19 mouse cellular contexts compared by ENCODE assay signal in the genomic region with DNA sequence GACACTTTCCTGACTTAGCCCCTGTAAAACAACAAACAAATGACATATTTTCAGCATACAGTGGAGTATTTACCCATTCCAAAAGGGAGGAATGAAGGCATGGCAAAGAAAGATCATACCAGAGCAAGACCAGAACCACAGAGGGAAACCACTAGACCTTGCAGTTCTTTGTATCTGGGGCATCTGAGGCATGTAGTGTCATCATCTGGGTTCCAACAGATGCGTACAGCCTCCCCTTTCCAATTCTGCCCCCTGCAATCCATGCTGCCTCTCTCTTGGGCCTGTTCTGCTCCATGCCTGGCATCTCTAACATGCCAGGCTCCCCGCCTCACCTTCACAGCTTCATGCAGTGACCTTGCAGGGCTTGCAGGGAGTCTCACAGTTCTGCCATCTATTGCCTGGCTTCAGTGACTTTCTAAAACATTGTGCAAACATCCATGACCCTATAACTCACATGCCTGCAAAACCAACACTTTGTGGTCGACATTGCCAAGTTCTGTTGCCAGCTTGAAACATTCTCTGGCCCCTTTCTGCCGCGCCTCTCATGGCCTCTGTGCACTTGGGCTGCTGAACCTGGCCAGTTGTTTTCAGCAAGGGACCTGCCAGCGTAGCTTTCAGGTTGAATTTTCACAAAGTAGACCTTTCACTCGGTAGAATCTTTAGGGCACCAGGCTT.
DNase-seq lines count a peak whose midpoint lies in the region; TF ChIP-seq lines count a peak whose summit lies in the region.
"Had no signal": no experiment of that assay in that cellular context is flagged by ENCODE, and none has a peak within 500 bp of the region (broad histone marks: within the 10 kb centered on the region; RNA-seq: fewer than 3 reads in every experiment).

No protein-coding gene starts in this region.

- 67% methylated on average over 7 of the region's 7 CpGs for WGBS in kidney, adult 2 months

- no peak for TF ChIP-seq CTCF in kidney, adult 2 months (conservative IDR thresholded peaks at IDR 0.05; ENCODE audit: insufficient read depth, insufficient read length, low read depth, low read length)

- DNase-seq in adrenal gland, postnatal 10 days = peak; percentile 58
- DNase-seq in adrenal gland, postnatal 4 days (ENCODE audit: low spot score in 2 of 2) = no peak
- peak; percentile 39 for DNase-seq in kidney, adult 2 months
- DNase-seq in kidney, adult 18-20 months = no peak
- DNase-seq in lung, postnatal 10 days = peak; percentile 27
- DNase-seq in lung, adult 18-20 months = no peak
- peak; percentile 9 to 26 for DNase-seq in adrenal gland, postnatal 36 days
- no peak for DNase-seq in gastrocnemius, postnatal 4 days (ENCODE audit: low spot score in 2 of 2)
- DNase-seq: cerebellum, adult 9-10 months; gastrocnemius, postnatal 36 days; heart, postnatal 4 days; layer of hippocampus, postnatal 36 days; lung, postnatal 4 days; right cerebral cortex, postnatal 14 days had no signal

- H3K36me3 ChIP-seq in kidney, adult 2 months (ENCODE audit: control insufficient read depth, insufficient read depth, low read length) = no peaks in the 10 kb centered on the region
- H3K36me3 ChIP-seq: embryonic facial prominence, embryonic 10.5 days; limb, embryonic 13.5 days had no signal

- peaks cover 3% of the 10 kb centered on the region; the same call in 1 of the 2 replicates for H3K4me1 ChIP-seq in kidney, adult 2 months (ENCODE audit: control insufficient read depth, insufficient read depth, low read length)

- H3K27ac ChIP-seq in kidney, adult 2 months (ENCODE audit: insufficient read depth, low read depth, low read length) = no peak overlapping the region
- H3K27ac ChIP-seq: embryonic facial prominence, embryonic 10.5 days; hindbrain, postnatal 0 days; limb, embryonic 13.5 days; liver, embryonic 14.5 days had no signal

- H3K27me3 ChIP-seq in kidney, adult 2 months (replicated peaks; ENCODE audit: control insufficient read depth, insufficient read depth, low read length) = no peaks in the 10 kb centered on the region
- H3K27me3 ChIP-seq: CH12.LX; limb, embryonic 13.5 days had no signal

- TF ChIP-seq POLR2A in kidney, adult 2 months (IDR thresholded peaks at IDR 0.05; ENCODE audit: low read depth, low read length) = no peak

- H3K4me3 ChIP-seq in kidney, adult 2 months (ENCODE audit: insufficient read depth, low read depth, low read length) = no peak overlapping the region
- H3K4me3 ChIP-seq: embryonic facial prominence, embryonic 10.5 days; limb, embryonic 13.5 days had no signal

Comparison
In these comparisons a context has a peak if more than half of its experiments do, and no peak if none do; other contexts are left out.
1. DNase-seq: peak in adrenal gland, postnatal 10 days (single experiment), kidney, adult 2 months (single experiment), lung, postnatal 10 days (single experiment) and adrenal gland, postnatal 36 days (2 of 2); none in adrenal gland, postnatal 4 days (0 of 2), kidney, adult 18-20 months (single experiment), lung, adult 18-20 months (0 of 2) and gastrocnemius, postnatal 4 days (0 of 2).